Mouse (Mus musculus) liver, embryonic 14.5 days (tissue): ENCODE data around the gene Rhbg. TPM values are rescaled to one million over a fixed set of nuclear protein-coding genes. Genes with fewer than 3 reads are reported as not detected.

Source experiments
- ATAC-seq: fragments of 200-750 bp; cut with Nextera tagmentation; 2 replicates; pipeline ENCODE4 v1.8.0; 2017; ENCODE audit warnings: moderate number of reproducible peaks, mild to moderate bottlenecking, moderate library complexity; ENCODE audit not compliant: insufficient read depth
- DNase-seq, 3 experiments: peaks; one replicate each; pipeline ENCODE4 v3.0.0-alpha.2; 2012 to 2013; ENCODE audit warnings: low read depth in 3 of 3, low spot score in 3 of 3
- H3K27ac ChIP-seq: fragments of 300-500 bp; sonication (generic); 2 replicates; pipeline ENCODE4 v1.5.1; 2014; ENCODE audit warnings: moderate library complexity, mild to moderate bottlenecking, control low read depth, inconsistent platforms
- H3K27me3 ChIP-seq: fragments of 300-500 bp; sonication (generic); 2 replicates; pipeline ENCODE4 v1.6.1; 2014; ENCODE audit warnings: mild to moderate bottlenecking, low read length, moderate library complexity; ENCODE audit not compliant: control insufficient read depth, insufficient read depth
- H3K36me3 ChIP-seq: fragments of 300-500 bp; sonication (generic); replicated peaks from 2 replicates; pipeline ENCODE4 v1.6.1; 2014; ENCODE audit warnings: low read depth; ENCODE audit not compliant: control insufficient read depth, insufficient read depth
- H3K4me1 ChIP-seq, 2 experiments: fragments of 200-500 bp in 1 of 2; fragments of 300-500 bp in 1 of 2; sonication (generic) in 1 of 2; replicated peaks; 2 replicates each; pipeline ENCODE4 v1.6.1; 2012 to 2014; ENCODE audit warnings: antibody characterized with exemption in 1 of 2, inconsistent platforms in 1 of 2, low read length in 1 of 2; ENCODE audit not compliant: control insufficient read depth in 2 of 2, insufficient read depth in 2 of 2
- H3K4me2 ChIP-seq: fragments of 300-500 bp; sonication (generic); 2 replicates; pipeline ENCODE4 v1.6.1; 2014; ENCODE audit warnings: low read depth, mild to moderate bottlenecking, control low read depth, moderate library complexity
- H3K4me3 ChIP-seq, 2 experiments: fragments of 200-500 bp in 1 of 2; fragments of 300-500 bp in 1 of 2; sonication (generic) in 1 of 2; 2 replicates each; pipeline ENCODE4 v1.5.1; 2012 to 2014; ENCODE audit warnings: low read depth in 2 of 2, low read length in 2 of 2, mild to moderate bottlenecking in 2 of 2, control low read depth in 1 of 2, inconsistent platforms in 1 of 2, moderate library complexity in 1 of 2; ENCODE audit not compliant: insufficient read depth in 1 of 2
- H3K9ac ChIP-seq: fragments of 300-500 bp; sonication (generic); replicated peaks from 2 replicates; pipeline ENCODE4 v1.6.1; 2014; ENCODE audit warnings: mild to moderate bottlenecking, control low read depth, moderate library complexity
- H3K9me3 ChIP-seq: fragments of 300-500 bp; sonication (generic); 2 replicates; pipeline ENCODE4 v1.6.1; 2016; ENCODE audit warnings: low read length, mixed read lengths; ENCODE audit not compliant: control insufficient read depth
- CTCF ChIP-seq: IDR thresholded peaks from 2 replicates; pipeline ENCODE4 v1.5.1; 2016; ENCODE audit warnings: antibody characterized with exemption, low read depth, control low read depth
- EP300 ChIP-seq: IDR thresholded peaks from 2 replicates; pipeline ENCODE4 v1.6.1; 2016; ENCODE audit warnings: antibody characterized with exemption, low read depth
- WGBS: fragments of 180-500 bp; shearing (Covaris S2); extraction: QIAGEN DNeasy Blood & Tissue Kit; methylation state at CpG from one replicate; pipeline ENCODE4 v1.1.7; 2014; ENCODE audit not compliant: insufficient replicate concordance; 5-methylcytosine and 5-hydroxymethylcytosine counted together
- polyA plus RNA-seq, 2 experiments: library from polyadenylated mRNA; depleted of rRNA in 1 of 2; stranded (reverse) in 1 of 2; unstranded in 1 of 2; fragments of >200 nt; fragmentation: Nextera tagmentation in 1 of 2; extraction: Ambion mirVana in 1 of 2; gene quantifications; 2 replicates each; pipeline versions ENCODE4 v1.2.1 to v1.2.3; 2012 to 2014

Gene Rhbg
- polyA plus RNA-seq, 2 experiments = 5.6 to 7.6 TPM

- peaks cover 96% of the 10 kb centered on the region for H3K27me3 ChIP-seq
- TF ChIP-seq EP300 = no peak
- TF ChIP-seq CTCF = no peak
- 2% methylated on average over 6 of the region's 6 CpGs for WGBS
- peaks cover 0 to 10% of the 10 kb centered on the region in 2 experiments; a peak in 2 of 4 replicates for H3K4me1 ChIP-seq
- ATAC-seq (no peak), DNase-seq (no peak)
- H3K27ac ChIP-seq = no peak overlapping the region
- H3K4me3 ChIP-seq = no peak overlapping the region
- H3K9me3 ChIP-seq = no peaks in the 10 kb centered on the region
- no peaks in the 10 kb centered on the region for H3K36me3 ChIP-seq
- no peak overlapping the region for H3K9ac ChIP-seq
- H3K4me2 ChIP-seq = no peak overlapping the region
Observed at GRCm38 (mm10) chr3:88209306-88209705, 45.2 kb downstream of the Rhbg start.

- TF ChIP-seq EP300 = no peak
- no peak for TF ChIP-seq CTCF
- H3K9me3 ChIP-seq = no peaks in the 10 kb centered on the region
- DNase-seq (no peak), ATAC-seq (no peak)
- H3K36me3 ChIP-seq = no peaks in the 10 kb centered on the region
- H3K4me3 ChIP-seq = no peak overlapping the region
- H3K27ac ChIP-seq = no peak overlapping the region
- H3K4me1 ChIP-seq = peaks cover 0 to 10% of the 10 kb centered on the region in 2 experiments; a peak in 2 of 4 replicates
- H3K4me2 ChIP-seq = no peak overlapping the region
- no peak overlapping the region for H3K9ac ChIP-seq
- 5% methylated on average over 3 of the region's 3 CpGs for WGBS
- H3K27me3 ChIP-seq = peaks cover 96% of the 10 kb centered on the region
Observed at GRCm38 (mm10) chr3:88208226-88208720, 46.2 kb downstream of the Rhbg start.

GRCm38 (mm10) chr3:88207451-88208100 is 46.9 kb downstream of the Rhbg start:
- WGBS = 4% methylated on average over 15 of the region's 15 CpGs

GRCm38 (mm10) chr3:88206901-88207371 is 47.6 kb downstream of the Rhbg start:
- H3K4me1 ChIP-seq = no peaks in the 10 kb centered on the region
- H3K36me3 ChIP-seq = no peaks in the 10 kb centered on the region
- no peak overlapping the region for H3K4me3 ChIP-seq
- no peak overlapping the region for H3K4me2 ChIP-seq
- no peak for DNase-seq
- ATAC-seq = no peak
- WGBS = 3% methylated on average over 14 of the region's 14 CpGs
- no peak overlapping the region for H3K27ac ChIP-seq
- no peak overlapping the region for H3K9ac ChIP-seq
- peaks cover 100% of the 10 kb centered on the region for H3K27me3 ChIP-seq
- TF ChIP-seq CTCF (no peak), EP300 (no peak)
- H3K9me3 ChIP-seq = no peaks in the 10 kb centered on the region

More at GRCm38 (mm10) chr3:88207451-88208100, 46.9 kb downstream of the Rhbg start:
- Histone ChIP-seq H3K4me3 (no peak overlapping the region), H3K9ac (no peak overlapping the region), H3K36me3 (no peaks in the 10 kb centered on the region), H3K27ac (no peak overlapping the region), H3K4me2 (no peak overlapping the region), H3K4me1 (peaks cover 0 to 6% of the 10 kb centered on the region in 2 experiments; a peak in 1 of 4 replicates), H3K27me3 (peaks cover 99% of the 10 kb centered on the region), H3K9me3 (no peaks in the 10 kb centered on the region)
- no peak for TF ChIP-seq EP300
- no peak for TF ChIP-seq CTCF
- ATAC-seq (no peak), DNase-seq (no peak)

GRCm38 (mm10) chr3:88206500-88206899 is 48.0 kb downstream of the Rhbg start:
- no peak overlapping the region for H3K4me3 ChIP-seq
- WGBS = 5% methylated on average over 3 of the region's 3 CpGs
- DNase-seq (no peak), ATAC-seq (no peak)
- H3K36me3 ChIP-seq = no peaks in the 10 kb centered on the region
- H3K27me3 ChIP-seq = peaks cover 100% of the 10 kb centered on the region
- TF ChIP-seq CTCF (no peak), EP300 (no peak)
- H3K27ac ChIP-seq = no peak overlapping the region
- no peaks in the 10 kb centered on the region for H3K9me3 ChIP-seq
- no peaks in the 10 kb centered on the region for H3K4me1 ChIP-seq
- H3K4me2 ChIP-seq = no peak overlapping the region
- H3K9ac ChIP-seq = no peak overlapping the region
